Mouse (Mus musculus) CH12.LX (cell line): ENCODE measurements around the gene Ofcc1.

Experiments
- CTCF ChIP-seq, 2 experiments: IDR thresholded peaks in 1 of 2; conservative IDR thresholded peaks in 1 of 2; 2 replicates each; pipeline ENCODE4 v1.5.1; 2011 to 2012; ENCODE audit warnings: low read depth in 2 of 2, low read length in 2 of 2, improper control_type of control experiment in 1 of 2, inconsistent platforms in 1 of 2, mild to moderate bottlenecking in 1 of 2, moderate library complexity in 1 of 2
- JUND ChIP-seq: conservative IDR thresholded peaks from 2 replicates; pipeline ENCODE4 v1.6.1; 2011; ENCODE audit warnings: low read depth, low read length, improper control_type of control experiment
- POLR2A ChIP-seq: IDR thresholded peaks from 2 replicates; pipeline ENCODE4 v1.6.1; 2011; ENCODE audit warnings: low read depth, mild to moderate bottlenecking, improper control_type of control experiment, low read length

DNA sequence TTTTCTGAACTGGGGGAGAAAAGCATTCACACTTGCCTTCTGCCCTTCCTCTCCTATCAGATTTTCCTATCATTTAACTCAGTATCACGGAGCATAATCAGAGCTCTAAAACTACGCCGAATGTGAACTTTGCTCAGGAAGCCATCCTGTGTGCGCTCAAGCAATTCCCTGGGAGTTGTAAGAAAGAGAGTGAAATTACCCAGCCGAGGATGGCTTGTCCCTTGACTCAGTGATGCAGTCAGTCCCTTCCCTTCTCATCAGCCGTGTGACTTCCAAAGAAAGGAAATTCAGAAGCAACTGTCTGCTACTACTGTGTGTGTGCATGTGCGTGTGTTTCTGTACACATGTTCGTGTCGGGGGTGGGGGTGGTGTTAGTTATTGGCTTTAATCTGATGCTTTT lies 93.7 kb downstream of the Ofcc1 start:
- no peak for TF ChIP-seq CTCF (conservative IDR thresholded peaks at IDR 0.05 in 1 of 2, IDR thresholded peaks at IDR 0.05 in 1 of 2; ENCODE audit: low read depth in 2 of 2, low read length in 2 of 2)
- TF ChIP-seq POLR2A = no peak
- no peak for TF ChIP-seq JUND
